Mouse (Mus musculus): Measurements from ENCODE around the gene Tor3a. TPM values are rescaled to one million over a fixed set of nuclear protein-coding genes. Genes with fewer than 3 reads are reported as not detected.

Gene Tor3a
- polyA plus RNA-seq, 1 experiment from 2014 or later, result 55.8 TPM

- Histone ChIP-seq H3K4me3 (ENCODE audit: inconsistent target) (no peak overlapping the region), H3K36me3 (ENCODE audit: inconsistent target) (peaks cover 73% of the 10 kb centered on the region), H3K27ac (no peak overlapping the region; the same call in 1 of the 2 replicates), H3K79me2 (ENCODE audit: inconsistent target) (peaks cover 60% of the 10 kb centered on the region)
- 62% methylated on average over 12 of the region's 13 CpGs for WGBS (ENCODE audit: missing documents)
Measured at GRCm38 (mm10) chr1:156659906-156660659, 14.1 kb downstream of the Tor3a start.

GRCm38 (mm10) chr1:156658676-156659075, 15.5 kb downstream of the Tor3a start:
- 96% methylated on average over 5 of the region's 5 CpGs for WGBS (ENCODE audit: missing documents)
- Histone ChIP-seq H3K36me3 (ENCODE audit: inconsistent target) (peaks cover 74% of the 10 kb centered on the region), H3K27ac (no peak overlapping the region), H3K4me3 (ENCODE audit: inconsistent target) (no peak overlapping the region), H3K79me2 (ENCODE audit: inconsistent target) (peaks cover 46% of the 10 kb centered on the region; the same call in 1 of the 2 replicates)

DNA sequence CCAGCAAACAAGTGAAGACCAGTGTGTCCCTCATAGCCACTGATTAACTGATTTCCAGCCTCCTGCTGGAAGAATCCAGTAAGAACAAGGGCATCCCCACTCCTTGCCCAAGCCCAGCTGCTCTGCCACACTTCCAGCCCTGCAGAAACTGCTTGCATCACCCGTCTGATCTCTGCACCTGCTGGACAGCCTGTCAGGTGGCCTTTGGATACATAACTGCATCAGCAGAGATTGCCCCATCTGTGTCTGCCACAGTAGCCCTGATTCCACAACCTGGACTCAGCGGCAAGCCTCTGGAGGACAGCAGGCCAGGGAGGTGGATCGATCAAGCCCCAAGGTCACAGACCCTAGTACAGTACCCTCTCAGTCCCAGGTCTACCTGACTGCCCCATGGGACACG, 16.6 kb downstream of the Tor3a start:
- 87% methylated on average over 4 of the region's 4 CpGs for WGBS (ENCODE audit: missing documents)
- H3K27ac ChIP-seq, result no peak overlapping the region
- H3K4me3 ChIP-seq (ENCODE audit: inconsistent target), result no peak overlapping the region
- H3K79me2 ChIP-seq (ENCODE audit: inconsistent target), result peaks cover 34% of the 10 kb centered on the region; the same call in 1 of the 2 replicates
- H3K36me3 ChIP-seq (ENCODE audit: inconsistent target), result peaks cover 73% of the 10 kb centered on the region

- WGBS (ENCODE audit: missing documents), result 93% methylated on average over 13 of the region's 13 CpGs
- Histone ChIP-seq H3K4me3 (ENCODE audit: inconsistent target) (no peak overlapping the region), H3K27ac (no peak overlapping the region), H3K36me3 (ENCODE audit: inconsistent target) (peaks cover 65% of the 10 kb centered on the region), H3K79me2 (ENCODE audit: inconsistent target) (peaks cover 24% of the 10 kb centered on the region; the same call in 1 of the 2 replicates)
Measured at GRCm38 (mm10) chr1:156654735-156655530, 19.2 kb downstream of the Tor3a start.

GRCm38 (mm10) chr1:156652189-156652822, 21.9 kb downstream of the Tor3a start:
- Histone ChIP-seq H3K4me3 (ENCODE audit: inconsistent target) (no peak overlapping the region), H3K79me2 (ENCODE audit: inconsistent target) (no peaks in the 10 kb centered on the region; the same call in 1 of the 2 replicates), H3K27ac (no peak overlapping the region), H3K36me3 (ENCODE audit: inconsistent target) (peaks cover 39% of the 10 kb centered on the region)
- WGBS (ENCODE audit: missing documents), result 39% methylated on average over 6 of the region's 6 CpGs

- 95% methylated on average over 8 of the region's 9 CpGs for WGBS (ENCODE audit: missing documents)
- no peak overlapping the region for H3K27ac ChIP-seq
- peaks cover 22% of the 10 kb centered on the region for H3K36me3 ChIP-seq (ENCODE audit: inconsistent target)
- no peak overlapping the region for H3K4me3 ChIP-seq (ENCODE audit: inconsistent target)
- no peaks in the 10 kb centered on the region for H3K79me2 ChIP-seq (ENCODE audit: inconsistent target)
Measured at GRCm38 (mm10) chr1:156650631-156651030, 23.5 kb downstream of the Tor3a start.

DNA sequence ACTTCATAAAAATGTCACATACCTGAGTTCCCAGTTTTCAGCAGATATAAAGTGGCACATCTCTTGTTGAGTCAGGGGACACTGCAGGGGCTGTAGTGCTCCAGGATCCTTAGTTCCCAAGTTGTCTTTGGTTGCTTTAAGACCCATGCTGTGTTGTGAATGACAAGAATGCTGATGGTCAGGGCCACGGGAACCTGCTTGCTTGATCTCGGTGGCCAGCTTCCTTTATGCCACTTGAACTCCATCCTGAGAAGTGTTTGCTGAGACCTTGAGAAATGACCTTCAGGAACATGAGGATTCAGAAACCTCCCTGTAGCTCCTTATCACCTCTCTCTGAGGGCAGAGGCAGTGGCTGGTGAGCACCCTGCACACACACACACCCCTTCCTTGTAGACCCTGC, 25.5 kb downstream of the Tor3a start:
- Histone ChIP-seq H3K36me3 (ENCODE audit: inconsistent target) (peaks cover 6% of the 10 kb centered on the region), H3K79me2 (ENCODE audit: inconsistent target) (no peaks in the 10 kb centered on the region), H3K27ac (no peak overlapping the region), H3K4me3 (ENCODE audit: inconsistent target) (no peak overlapping the region)
- 100% methylated on average over 2 of the region's 2 CpGs for WGBS (ENCODE audit: missing documents)

GRCm38 (mm10) chr1:156645971-156646370, 28.2 kb downstream of the Tor3a start:
- peaks cover 29% of the 10 kb centered on the region for H3K36me3 ChIP-seq (ENCODE audit: inconsistent target)
- no peak overlapping the region for H3K27ac ChIP-seq
- no peak overlapping the region for H3K4me3 ChIP-seq (ENCODE audit: inconsistent target)
- no peaks in the 10 kb centered on the region for H3K79me2 ChIP-seq (ENCODE audit: inconsistent target)
- 98% methylated on average over 4 of the region's 4 CpGs for WGBS (ENCODE audit: missing documents)

- H3K27ac ChIP-seq, result no peak overlapping the region
- H3K36me3 ChIP-seq (ENCODE audit: inconsistent target), result peaks cover 40% of the 10 kb centered on the region
- 91% methylated on average over 13 of the region's 13 CpGs for WGBS (ENCODE audit: missing documents)
- no peak overlapping the region for H3K4me3 ChIP-seq (ENCODE audit: inconsistent target)
- H3K79me2 ChIP-seq (ENCODE audit: inconsistent target), result no peaks in the 10 kb centered on the region
Measured at GRCm38 (mm10) chr1:156644780-156645523, 29.2 kb downstream of the Tor3a start.

DNA sequence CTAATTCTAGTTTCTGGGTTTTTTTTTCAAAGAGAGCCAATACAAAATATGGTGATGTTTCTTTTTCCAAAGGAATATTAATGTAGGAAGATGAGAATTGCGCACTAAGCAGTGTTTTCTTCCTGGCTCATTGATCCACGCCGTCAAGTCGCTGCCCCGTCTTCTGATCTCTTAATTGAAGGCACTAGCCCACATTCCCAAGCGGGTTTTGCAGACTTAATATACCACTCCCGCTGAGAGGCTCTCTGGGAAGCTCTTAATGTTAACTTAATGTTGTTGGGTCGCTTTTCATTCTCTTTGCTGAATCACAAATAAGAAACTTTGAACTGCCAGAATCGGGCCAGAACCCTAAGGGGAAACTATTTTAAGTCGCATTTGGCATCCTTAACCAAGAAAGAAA, 30.1 kb downstream of the Tor3a start:
- no peak overlapping the region for H3K27ac ChIP-seq
- no peak overlapping the region for H3K4me3 ChIP-seq (ENCODE audit: inconsistent target)
- 97% methylated on average over 10 of the region's 10 CpGs for WGBS (ENCODE audit: missing documents)
- peaks cover 43% of the 10 kb centered on the region for H3K36me3 ChIP-seq (ENCODE audit: inconsistent target)
- H3K79me2 ChIP-seq (ENCODE audit: inconsistent target), result no peaks in the 10 kb centered on the region

- Histone ChIP-seq H3K27ac (no peak overlapping the region), H3K79me2 (ENCODE audit: inconsistent target) (no peaks in the 10 kb centered on the region), H3K36me3 (ENCODE audit: inconsistent target) (peaks cover 48% of the 10 kb centered on the region), H3K4me3 (ENCODE audit: inconsistent target) (no peak overlapping the region)
- 88% methylated on average over 12 of the region's 12 CpGs for WGBS (ENCODE audit: missing documents)
Measured at GRCm38 (mm10) chr1:156642813-156643212, 31.3 kb downstream of the Tor3a start.

DNA sequence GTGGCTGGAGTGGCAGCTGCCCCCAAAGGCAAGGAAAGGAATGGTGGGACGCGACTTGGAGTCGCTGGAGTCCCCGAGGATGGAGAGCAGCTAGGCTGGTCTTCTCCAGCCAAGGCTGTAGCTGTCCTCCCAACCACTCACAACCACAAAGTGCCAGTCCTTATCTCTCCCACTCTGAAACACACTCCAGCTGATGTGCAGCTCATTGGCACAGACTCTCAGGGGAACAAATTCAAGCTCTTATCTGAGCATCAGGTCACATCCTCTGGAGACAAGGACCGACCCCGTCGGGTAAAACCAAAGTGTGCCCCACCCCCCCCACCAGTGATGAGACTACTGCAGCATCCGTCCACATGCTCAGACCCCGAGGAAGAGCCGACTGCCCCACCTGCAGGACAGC, 32.3 kb downstream of the Tor3a start:
- WGBS (ENCODE audit: missing documents), result 96% methylated on average over 9 of the region's 10 CpGs
- no peak overlapping the region for H3K27ac ChIP-seq

GRCm38 (mm10) chr1:156640577-156640976, 33.6 kb downstream of the Tor3a start:
- WGBS (ENCODE audit: missing documents), result 76% methylated on average over 4 of the region's 4 CpGs
- no peaks in the 10 kb centered on the region for H3K79me2 ChIP-seq (ENCODE audit: inconsistent target)

More for the DNA sequence above, 32.3 kb downstream of the Tor3a start:
- Histone ChIP-seq H3K36me3 (ENCODE audit: inconsistent target) (peaks cover 51% of the 10 kb centered on the region), H3K4me3 (ENCODE audit: inconsistent target) (no peak overlapping the region), H3K79me2 (ENCODE audit: inconsistent target) (no peaks in the 10 kb centered on the region)

DNA sequence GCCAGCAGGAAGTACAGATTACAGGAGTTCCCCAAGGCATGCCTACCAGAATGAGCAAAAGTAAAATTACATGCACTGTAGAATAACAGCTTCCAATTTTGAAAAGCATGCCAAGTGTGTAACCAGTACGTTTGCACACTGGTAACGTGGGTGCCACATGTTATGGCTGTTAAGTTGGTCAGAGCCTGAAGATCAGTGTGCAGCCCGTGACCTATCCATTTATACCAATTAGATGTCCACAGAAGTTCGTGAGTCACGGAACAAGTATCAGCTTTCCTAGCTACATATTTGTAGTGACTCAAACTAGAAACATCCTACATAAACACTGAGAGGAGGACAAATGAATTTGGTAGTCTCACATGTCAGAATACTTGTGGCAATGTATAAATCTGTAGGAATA, 34.7 kb downstream of the Tor3a start:
- WGBS (ENCODE audit: missing documents), result 95% methylated on average over 5 of the region's 5 CpGs
- Histone ChIP-seq H3K4me3 (ENCODE audit: inconsistent target) (no peak overlapping the region), H3K27ac (no peak overlapping the region), H3K79me2 (ENCODE audit: inconsistent target) (no peaks in the 10 kb centered on the region), H3K36me3 (ENCODE audit: inconsistent target) (peaks cover 68% of the 10 kb centered on the region)

More at GRCm38 (mm10) chr1:156640577-156640976, 33.6 kb downstream of the Tor3a start:
- H3K4me3 ChIP-seq (ENCODE audit: inconsistent target), result no peak overlapping the region
- H3K36me3 ChIP-seq (ENCODE audit: inconsistent target), result peaks cover 60% of the 10 kb centered on the region
- no peak overlapping the region for H3K27ac ChIP-seq

Data from macrophage (primary cell).